7 mouse cellular contexts compared by ENCODE assay signal in the genomic region with DNA sequence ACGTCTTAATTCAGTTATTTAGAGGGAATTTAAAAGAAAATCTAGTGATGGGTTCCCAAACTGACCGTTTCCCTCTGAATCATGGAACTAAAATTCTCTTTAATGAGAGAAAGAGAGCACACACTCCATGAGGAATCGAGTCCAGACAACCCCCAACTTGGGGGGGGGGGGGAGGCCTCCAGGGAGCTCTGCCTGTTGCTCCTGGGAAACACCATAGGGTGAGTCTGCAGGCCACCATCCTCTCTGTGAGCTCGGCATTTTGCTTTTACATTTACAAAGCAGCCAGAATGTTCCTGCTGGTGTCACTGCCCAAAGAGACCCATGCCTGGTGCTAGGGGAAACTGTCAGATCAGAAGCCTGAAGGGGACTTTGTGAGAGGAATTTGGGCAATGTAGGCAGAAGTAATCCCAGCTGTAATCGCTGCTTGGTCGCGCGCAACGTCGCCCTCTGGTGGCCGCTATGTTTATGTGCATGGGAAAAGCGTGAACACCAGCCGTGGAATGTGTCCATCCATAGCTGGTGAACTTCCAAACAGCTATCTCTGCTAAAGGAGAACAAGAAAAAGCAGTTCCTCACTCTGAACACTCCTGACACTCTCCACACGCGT.
DNase-seq lines count a peak whose midpoint lies in the region; ATAC-seq and TF ChIP-seq lines count a peak whose summit lies in the region.

No protein-coding gene starts in this region.

- no peak overlapping the region for H3K27ac ChIP-seq in intestine, embryonic 16.5 days (ENCODE audit: low read length)
- no peak overlapping the region for H3K27ac ChIP-seq in midbrain, postnatal 0 days (ENCODE audit: low read depth, low read length)

- H3K27me3 ChIP-seq in intestine, embryonic 16.5 days (replicated peaks; ENCODE audit: control insufficient read depth, insufficient read depth, low read length) = no peaks in the 10 kb centered on the region
- no peaks in the 10 kb centered on the region for H3K27me3 ChIP-seq in midbrain, postnatal 0 days (ENCODE audit: insufficient read depth, low read length)

- H3K36me3 ChIP-seq in intestine, embryonic 16.5 days (ENCODE audit: control insufficient read depth, insufficient read depth, low read length) = no peaks in the 10 kb centered on the region
- no peaks in the 10 kb centered on the region for H3K36me3 ChIP-seq in midbrain, postnatal 0 days (ENCODE audit: insufficient read depth, low read length)

- 12% methylated on average over 15 of the region's 15 CpGs for WGBS in intestine, embryonic 16.5 days
- 16% methylated on average over 15 of the region's 15 CpGs for WGBS in midbrain, postnatal 0 days

- H3K9ac ChIP-seq in intestine, embryonic 16.5 days (ENCODE audit: low read depth, low read length) = no peak overlapping the region
- no peak overlapping the region for H3K9ac ChIP-seq in midbrain, postnatal 0 days (replicated peaks; ENCODE audit: low read length, poor library complexity, severe bottlenecking)

- no peaks in the 10 kb centered on the region for H3K4me1 ChIP-seq in intestine, embryonic 16.5 days (ENCODE audit: control insufficient read depth, insufficient read depth, low read length)
- H3K4me1 ChIP-seq in midbrain, postnatal 0 days (ENCODE audit: insufficient read depth, low read length) = peaks cover 3% of the 10 kb centered on the region; the same call in 1 of the 2 replicates

- peak; percentile 87 for DNase-seq in adrenal gland, postnatal 10 days
- DNase-seq in embryo, embryonic 11 days = peak; percentile 80
- DNase-seq in gastrocnemius, postnatal 4 days (ENCODE audit: low spot score in 2 of 2) = peak; percentile 60 to 79
- peak; percentile 83 to 86 for DNase-seq in left cerebral cortex, postnatal 36 days (ENCODE audit: low spot score in 2 of 2)
- peak; percentile 79 for DNase-seq in midbrain, postnatal 0 days (ENCODE audit: low spot score)
- DNase-seq in spleen, postnatal 36 days (ENCODE audit: low spot score in 2 of 2) = peak; percentile 17 to 22

- no peaks in the 10 kb centered on the region for H3K9me3 ChIP-seq in intestine, embryonic 16.5 days (ENCODE audit: control insufficient read depth, low read length)
- no peaks in the 10 kb centered on the region for H3K9me3 ChIP-seq in midbrain, postnatal 0 days (ENCODE audit: low read length)

- ATAC-seq in intestine, embryonic 16.5 days = peak; percentile 56
- ATAC-seq in midbrain, postnatal 0 days (ENCODE audit: low FRiP score) = peak; percentile 68; the same call in 1 of the 2 replicates

- TF ChIP-seq CTCF in midbrain, postnatal 0 days (IDR thresholded peaks at IDR 0.05) = peak; percentile 96

- intact Hi-C loops in left cerebral cortex, postnatal 36 days (cut with DNase I) = loop anchor here (5.0 kb wide), 2 partner anchors 51 to 156 kb away; no protein-coding TSS in a partner anchor

- no peak overlapping the region for H3K4me3 ChIP-seq in intestine, embryonic 16.5 days (ENCODE audit: low read length)
- H3K4me3 ChIP-seq in midbrain, postnatal 0 days (ENCODE audit: low read depth, low read length) = no peak overlapping the region

- H3K4me2 ChIP-seq in intestine, embryonic 16.5 days (ENCODE audit: low read depth, low read length) = no peak overlapping the region
- no peak overlapping the region for H3K4me2 ChIP-seq in midbrain, postnatal 0 days (ENCODE audit: low read depth, low read length, poor library complexity, severe bottlenecking)

Comparison
In these comparisons a context has a peak if more than half of its experiments do, and no peak if none do; other contexts are left out.
1. DNase-seq: peak in every context shown above with its lines; median percentile 87 in adrenal gland, postnatal 10 days; 84 in left cerebral cortex, postnatal 36 days; 80 in embryo, embryonic 11 days; 79 in midbrain, postnatal 0 days; 70 in gastrocnemius, postnatal 4 days; 20 in spleen, postnatal 36 days.